Mouse (Mus musculus) layer of hippocampus, postnatal 36 days (tissue): ENCODE data around the gene Rpl27. TPM values are rescaled to one million over a fixed set of nuclear protein-coding genes. Genes with fewer than 3 reads are reported as not detected.
A peak's percentile ranks its signal among the peaks of the same experiment; 100 is the strongest.
"Not testable (repeated sequence)": the region's sequence is repeated elsewhere in the genome, so short reads cannot be mapped to it uniquely, and the experiment has no call there.

Experiments
- DNase-seq, 2 experiments: peaks; one replicate each; pipeline ENCODE4 v3.0.0; 2022
- total RNA-seq, 2 experiments: library from RNA; stranded (reverse); gene quantifications; 2 replicates each; pipeline ENCODE4 v1.2.3; 2021

Rpl27 gene
- total RNA-seq, 2 experiments from 2014 or later: 28.5 to 39.7 TPM

DNA sequence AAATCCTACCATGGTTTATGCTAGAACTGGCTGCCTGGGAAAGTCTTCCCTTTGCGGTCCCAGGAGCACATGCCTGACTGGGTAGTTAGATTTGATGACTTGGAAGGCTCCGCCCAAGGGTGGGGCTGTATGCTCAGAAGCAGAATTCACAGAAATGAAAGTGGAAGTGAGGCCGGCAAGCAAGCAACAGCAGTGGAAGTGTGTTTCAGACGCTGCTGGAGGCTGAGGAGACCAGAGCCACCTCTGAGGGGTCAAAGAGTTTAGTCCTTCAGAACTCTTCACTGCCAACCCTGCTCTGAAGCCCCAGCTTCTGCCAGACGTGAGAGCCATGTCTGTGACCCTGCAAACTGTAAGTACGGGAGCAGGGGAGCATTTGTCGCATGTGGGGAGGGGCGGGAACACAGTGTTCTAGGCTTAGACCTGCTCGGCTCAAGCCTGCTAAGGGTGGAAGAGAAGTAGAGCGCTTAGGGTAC, 6.2 kb downstream of the Rpl27 start, which contains the start of gene Ifi35:
Gene Ifi35, plus strand, starts transcription at position 134 of the 473 bp plus-strand sequence.
- no peak for DNase-seq

DNA sequence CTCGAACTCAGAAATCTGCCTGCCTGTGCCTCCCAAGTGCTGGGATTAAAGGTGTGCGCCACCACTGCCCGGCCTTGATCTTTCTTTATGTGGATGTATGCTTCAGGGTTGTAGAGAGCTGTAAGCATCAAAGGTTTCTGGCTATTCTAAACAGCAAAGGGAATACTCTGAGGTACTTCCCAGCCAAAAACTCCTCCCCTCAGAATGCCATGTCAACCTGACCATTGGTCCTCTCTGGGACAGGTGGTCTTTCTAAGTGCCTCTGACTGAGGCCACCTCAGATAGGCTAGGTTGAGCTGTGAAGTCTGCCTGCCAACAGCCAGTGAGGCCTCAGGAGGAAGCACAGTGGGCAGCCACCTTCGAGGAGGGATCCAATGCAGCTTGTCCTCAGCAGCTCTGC, 6.8 kb downstream of the Rpl27 start:
- DNase-seq: no peak

DNA sequence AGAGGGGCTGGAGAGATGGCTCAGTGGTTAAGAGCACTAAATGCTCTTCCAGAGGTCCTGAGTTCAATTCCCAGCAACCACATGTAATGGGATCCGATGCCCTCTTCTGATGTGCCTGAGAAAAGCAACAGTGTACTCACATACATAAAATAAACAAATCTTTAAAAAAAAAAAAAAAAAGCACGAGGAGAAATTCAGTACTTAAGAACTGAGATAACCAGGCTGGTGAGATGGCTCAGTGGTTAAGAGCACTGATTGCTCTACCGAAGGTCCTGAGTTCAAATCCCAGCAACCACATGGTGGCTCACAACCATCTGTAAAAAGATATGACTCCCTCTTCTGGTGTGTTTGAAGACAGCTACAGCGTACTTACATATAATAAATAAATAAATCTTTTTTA, 7.5 kb downstream of the Rpl27 start:
- not testable (repeated sequence) for DNase-seq

DNA sequence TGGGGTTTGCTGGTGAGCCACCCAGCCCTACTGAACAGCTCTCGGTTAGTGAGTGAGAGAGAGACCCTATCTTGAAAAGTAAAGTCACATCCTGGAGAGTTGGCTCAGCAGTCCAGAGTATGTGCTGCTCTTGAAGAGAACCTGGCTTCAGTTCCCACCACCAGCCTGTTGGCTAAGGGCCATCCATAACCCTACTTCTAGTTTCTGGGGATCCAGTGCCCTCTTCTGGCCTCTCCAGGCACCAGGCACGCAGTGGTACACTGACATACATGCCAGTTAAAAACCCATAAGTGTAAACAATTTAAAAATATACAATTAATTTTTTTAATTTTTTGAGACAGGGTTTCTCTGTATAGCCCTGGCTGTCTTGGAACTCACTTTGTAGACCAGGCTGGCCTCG, 8.3 kb downstream of the Rpl27 start:
- no peak for DNase-seq

DNA sequence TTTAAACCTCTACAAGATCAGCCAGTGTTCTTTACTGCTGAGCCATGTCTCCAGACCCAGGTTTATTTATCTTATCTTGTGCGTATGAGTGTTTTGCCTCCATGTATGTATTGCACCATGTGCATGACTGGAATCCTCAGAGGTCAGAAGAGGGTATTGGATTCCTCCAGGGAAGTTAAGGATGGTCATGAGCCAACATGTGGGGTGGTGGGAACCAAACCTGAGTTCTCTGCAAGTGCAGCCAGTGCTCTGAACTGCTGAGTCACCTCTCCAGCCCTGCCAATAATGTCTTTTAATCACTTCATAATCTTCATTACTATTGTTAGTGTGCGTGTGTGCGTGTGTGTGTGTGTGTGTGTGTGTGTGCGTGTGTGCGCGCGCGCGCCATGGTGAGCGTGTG, 9.4 kb downstream of the Rpl27 start:
- no peak for DNase-seq

DNA sequence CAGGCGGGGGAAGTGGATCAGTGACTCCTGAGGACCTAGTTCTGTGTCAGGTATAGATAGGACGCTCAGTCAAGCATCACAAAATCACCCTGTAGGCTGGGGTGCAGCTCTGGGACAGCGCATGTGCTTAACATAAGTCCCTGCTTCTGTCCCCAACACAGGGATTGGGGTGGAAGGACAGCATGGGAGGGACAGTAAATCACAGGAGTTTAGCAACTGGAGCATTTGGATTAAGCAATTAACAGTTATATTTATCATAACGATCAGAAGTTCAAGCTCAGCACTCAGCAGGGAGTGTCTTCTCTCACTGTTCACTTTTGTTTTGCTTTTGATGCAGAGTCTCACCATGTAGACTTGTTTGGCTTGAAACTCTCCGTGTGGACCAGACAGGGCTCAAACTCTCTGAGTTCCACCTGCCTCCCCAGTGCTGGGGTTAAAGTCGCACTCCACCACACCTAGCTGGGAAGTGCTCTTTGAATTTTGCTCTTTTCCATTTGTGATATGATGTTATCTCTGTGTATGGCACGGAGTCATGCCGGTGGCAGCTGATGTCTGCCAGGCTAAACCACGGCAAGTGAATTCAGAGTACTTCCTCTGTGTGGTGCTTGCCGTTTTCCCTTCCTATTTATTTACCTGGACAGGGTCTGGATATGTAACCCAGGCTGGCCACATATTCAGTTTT, 10.1 kb downstream of the Rpl27 start:
- no peak for DNase-seq

DNA sequence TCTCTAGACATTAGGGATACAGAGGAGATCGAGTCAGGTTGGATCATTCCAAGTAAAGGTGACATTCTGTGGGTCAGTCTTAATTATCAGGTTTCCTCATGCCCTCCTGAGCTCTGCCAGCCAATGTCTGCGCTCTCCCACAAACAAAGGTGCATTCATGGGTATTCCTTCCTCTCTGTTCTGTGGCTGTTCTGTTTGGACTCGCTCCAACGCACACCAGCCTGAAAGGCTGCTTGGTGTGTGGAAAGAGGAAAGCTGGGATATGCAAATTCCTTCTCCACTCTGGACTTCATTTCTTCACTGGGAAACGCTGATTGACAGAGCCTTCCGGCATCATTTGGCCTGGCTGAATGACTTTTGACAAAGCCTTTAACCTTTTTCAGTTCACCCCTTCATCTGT, 12.6 kb downstream of the Rpl27 start:
- DNase-seq: no peak

DNA sequence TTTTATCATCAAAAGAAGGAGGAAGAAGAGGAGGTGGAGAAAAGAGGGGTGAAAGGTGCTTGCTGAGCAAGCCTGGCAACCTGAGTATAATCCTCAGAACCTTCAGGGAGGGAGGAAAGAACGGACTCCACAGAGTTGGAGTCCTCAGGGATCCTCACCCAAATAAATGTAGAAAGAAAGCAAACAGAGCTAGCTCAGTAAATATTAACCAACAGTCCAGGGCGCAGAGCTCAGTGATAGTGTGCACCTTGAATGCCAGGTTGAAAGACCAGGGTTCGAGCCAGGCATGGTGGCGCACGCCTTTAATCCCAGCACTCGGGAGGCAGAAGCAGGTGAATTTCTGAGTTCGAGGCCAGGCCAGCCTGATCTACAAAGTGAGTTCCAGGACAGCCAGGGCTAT, 13.5 kb downstream of the Rpl27 start:
- DNase-seq: no peak

DNA sequence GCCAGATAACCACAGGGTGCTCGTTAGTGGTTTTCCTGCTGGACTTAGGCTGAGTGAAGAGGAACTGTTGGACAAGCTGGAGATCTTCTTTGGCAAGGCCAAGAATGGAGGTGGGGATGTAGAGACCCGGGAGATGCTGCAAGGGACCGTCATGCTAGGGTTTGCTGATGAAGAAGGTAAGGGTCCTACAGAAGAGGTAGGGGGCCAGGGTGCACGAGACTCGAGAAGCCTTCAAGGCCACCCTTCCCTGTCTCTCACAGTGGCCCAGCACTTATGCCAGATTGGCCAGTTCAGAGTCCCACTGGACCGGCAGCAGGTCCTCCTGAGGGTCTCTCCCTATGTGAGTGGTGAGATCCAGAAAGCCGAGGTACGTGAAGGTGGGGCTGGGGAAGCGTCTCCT, 15.5 kb downstream of the Rpl27 start:
- no peak for DNase-seq

DNA sequence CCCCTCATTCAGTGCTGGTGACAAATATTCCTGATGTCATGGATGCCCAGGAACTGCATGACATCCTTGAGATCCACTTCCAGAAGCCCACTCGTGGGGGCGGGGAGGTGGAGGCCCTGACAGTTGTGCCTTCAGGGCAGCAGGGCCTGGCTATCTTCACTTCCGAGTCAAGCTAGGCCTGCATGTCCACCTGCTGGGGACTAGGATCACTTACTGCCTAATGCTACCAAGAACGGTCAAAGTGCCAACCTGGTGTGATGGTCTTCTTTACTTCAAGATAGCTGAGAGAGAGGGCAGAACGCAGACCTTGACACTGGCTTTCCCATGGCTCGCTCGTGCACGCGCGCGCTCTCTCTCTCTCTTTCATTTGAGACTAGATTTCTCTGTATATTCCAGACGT, 16.1 kb downstream of the Rpl27 start:
- DNase-seq: no peak

DNA sequence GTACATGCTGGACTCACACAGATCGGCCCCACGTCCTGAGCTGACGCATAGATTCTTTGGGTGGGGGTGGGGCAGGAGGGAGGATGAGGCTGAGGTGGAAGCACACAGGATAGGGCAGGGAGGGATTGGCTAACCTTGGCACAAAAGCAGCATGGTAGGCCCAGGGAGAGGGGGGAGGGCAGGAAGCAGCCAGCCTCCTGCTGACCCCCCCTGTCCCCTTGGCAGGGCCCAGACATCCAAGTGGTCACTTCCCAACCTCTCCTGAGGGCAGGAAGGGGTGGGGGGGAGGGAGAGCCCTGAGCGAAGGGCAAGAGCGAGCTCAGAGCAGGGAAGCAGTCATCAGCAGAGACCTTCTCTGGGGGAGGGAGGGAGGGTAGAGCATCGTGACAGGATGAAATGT, 17.6 kb downstream of the Rpl27 start:
- DNase-seq: no peak

DNA sequence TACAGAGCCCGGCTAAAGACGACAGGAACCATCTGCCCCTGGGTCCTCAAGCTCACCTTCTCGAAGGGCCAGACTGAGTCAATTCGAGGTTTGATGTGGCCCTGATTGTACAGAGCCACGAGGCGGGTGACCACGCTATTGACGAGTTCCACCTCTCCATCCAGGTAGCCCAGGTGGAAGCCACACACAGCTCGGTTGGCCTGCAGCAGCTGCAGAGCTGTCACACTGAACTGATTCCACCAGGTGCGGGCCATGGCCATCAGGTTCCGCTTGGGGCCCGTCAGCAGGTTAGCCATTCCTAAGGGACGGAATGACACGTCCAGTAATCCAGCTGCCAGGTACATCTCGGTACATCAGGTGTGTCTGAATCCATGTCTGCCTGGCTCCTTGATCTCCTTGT, 18.2 kb downstream of the Rpl27 start:
- no peak for DNase-seq

DNA sequence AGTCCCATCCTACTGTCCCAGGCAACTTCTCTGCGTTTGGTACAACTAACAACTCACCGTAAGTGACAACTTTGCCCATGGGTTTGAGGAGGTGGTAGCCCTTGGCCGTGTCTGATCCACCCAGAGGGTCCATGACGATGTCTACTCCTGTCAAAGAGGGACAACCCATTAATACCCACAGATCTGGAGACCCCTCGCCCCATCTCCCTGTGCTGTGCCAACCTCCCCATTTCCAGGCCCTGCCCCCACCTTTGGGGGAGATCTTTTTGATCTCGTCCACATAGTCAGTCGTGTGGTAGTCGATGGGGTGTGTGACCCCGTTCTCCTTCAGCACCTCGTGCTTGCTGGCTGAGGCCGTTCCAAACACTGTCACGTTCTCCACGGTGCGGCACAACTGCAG, 20.0 kb downstream of the Rpl27 start:
- DNase-seq: no peak

DNA sequence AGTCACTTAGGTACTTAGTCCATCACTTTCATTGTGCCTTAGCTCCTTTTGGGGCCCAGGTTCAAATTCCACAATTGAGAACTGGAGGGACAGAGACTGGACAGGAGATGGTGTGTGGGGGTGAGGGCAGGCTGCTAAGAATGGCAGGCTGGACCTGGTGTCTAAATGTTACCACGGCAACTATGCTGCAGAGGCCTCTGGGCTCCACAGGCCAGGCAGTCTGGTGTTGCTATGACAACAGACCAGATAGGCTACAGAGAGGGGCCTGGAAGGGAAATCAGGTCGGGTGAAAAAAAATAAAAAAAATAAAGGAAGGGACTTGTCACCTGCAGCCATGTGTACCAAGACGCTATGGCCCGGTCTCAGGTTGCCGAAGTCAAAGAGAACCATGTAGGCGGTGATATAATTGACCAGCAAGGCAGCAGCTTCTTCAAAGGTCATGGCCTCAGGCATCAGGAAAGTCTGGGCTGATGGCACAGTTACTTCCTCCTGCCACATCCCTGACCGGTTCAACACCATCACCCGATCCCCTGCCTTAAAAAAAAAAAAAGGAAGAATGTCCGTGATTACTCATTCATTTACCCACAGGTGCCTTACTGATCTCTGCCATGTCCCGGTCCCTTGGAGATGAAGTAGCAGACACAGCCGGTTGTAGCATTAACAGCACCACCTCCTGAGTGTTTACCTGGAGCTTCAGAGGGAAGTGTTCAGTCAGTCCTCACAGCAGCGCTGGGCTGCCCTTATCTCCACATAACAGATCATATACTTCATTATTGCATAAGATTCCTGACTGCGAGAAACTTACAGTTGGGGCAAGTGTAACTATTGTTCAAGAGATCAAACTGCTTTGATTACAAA, 20.7 kb downstream of the Rpl27 start:
- no peak for DNase-seq

DNA sequence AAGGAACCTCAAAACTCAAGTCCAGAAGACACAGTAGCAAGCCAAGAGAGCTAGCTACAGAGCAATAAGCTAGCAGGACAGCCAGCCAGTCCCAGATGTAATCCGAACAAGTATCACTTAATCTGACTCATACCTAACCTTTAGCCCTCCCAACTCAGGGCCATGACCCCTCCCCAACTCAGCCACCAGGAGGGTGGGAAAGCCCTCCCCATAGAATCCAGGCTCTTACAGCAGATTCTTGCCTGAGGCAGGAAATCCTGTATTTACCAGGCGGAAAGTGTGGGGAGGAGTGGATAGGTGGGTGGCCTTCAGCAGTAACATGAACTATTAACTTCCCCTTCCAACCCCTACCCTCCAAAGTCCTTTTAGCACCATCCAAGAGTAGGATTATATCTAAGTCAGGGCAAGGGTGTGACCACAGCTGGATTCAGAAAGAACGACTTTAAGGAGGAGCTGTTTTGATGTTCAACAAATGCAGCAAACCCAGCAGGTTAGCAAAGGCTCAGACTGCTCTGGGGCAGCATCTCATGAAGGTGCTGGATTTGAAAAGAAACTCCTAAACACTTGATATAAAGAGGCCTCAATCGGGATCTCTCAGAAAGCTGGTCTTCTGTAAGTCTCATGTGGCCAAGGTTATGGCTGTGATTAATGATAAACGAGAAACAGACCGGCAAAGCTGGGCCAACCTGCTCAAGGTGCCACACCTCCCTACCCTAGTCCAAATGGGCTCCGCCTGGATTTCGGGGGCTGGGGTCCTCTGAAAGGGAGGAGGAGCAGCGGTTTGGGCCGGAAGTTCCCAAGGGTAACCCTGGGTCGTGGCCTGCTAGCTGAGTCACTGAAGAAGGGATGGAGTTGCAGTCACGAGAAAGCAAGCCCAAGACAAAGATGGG, 22.4 kb downstream of the Rpl27 start, which contains the start of gene Rnd2:
Gene Rnd2, plus strand, starts transcription at position 789 of the 890 bp plus-strand sequence.
- DNase-seq: no peak

DNA sequence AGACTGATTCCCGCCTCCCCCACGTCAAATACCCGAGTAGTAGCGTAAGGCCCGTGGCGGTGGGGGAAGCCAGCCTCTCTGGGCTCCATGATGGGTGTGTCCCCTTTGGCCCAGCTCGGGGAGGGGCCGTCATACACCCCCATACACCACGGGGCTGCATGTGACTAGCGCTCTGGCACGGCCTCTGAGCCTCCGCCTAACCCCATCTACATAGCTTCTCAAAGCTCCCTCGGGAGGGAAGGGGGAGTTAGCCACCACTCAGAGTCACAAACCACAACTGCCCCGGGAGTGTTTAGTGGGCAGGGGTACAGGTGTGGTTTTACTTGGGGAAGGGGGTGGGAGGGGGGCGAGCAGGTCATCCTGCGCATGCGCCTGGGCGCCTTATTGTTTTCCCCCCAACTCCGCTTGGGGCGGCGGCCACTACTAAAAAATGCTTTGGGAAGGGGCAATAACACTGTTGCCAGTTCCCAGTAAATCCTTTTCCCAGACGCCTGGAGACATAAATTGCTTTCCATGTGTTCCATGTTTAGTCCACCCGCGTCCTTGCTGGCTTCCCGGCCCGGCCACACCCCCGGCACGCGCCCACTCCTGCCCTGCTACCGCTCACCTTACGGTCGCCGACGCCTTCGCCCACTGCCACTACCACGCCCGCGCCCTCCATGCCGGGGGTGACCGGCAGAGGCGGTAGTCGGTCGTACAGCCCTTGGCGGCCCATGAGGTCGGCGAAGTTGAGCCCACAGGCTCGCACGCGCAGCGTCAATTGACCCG, 23.2 kb downstream of the Rpl27 start:
- no peak for DNase-seq

DNA sequence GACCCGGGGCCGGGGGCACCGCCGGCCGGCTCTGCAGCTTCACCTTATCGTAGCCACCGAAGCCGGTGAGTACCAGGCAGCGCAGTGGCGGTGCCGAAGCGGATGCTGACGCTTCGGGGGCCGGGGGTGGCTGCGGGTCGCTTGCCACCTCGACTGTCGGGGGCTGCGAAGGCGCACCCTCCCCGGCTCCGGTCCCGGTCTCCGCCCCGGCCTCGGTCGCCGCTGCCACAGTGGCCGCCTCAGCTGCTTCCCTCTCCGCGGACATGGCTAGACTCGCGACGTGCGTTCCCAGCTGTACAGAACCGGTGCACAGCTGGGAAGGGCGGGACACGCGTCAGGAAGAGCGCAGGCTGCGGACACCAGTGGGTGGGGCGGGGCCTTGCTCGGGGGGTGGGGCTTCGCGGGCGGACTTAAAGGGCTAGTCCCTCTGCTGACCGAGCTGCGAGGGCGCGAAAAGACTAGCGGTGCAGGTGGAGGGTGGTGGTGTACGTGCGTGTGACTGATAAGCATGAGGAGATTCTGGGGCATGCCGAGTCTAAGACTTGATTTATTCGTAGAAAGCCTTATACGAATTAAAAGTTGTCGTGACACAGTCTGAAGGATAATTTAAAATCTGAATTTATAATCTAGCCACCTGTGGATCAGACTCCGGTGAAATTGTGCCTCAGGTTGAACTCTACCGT, 23.9 kb downstream of the Rpl27 start, which contains the start of gene Vat1:
Gene Vat1, minus strand, starts transcription at position 362 of the 683 bp plus-strand sequence.
- DNase-seq: peak; percentile 38

DNA sequence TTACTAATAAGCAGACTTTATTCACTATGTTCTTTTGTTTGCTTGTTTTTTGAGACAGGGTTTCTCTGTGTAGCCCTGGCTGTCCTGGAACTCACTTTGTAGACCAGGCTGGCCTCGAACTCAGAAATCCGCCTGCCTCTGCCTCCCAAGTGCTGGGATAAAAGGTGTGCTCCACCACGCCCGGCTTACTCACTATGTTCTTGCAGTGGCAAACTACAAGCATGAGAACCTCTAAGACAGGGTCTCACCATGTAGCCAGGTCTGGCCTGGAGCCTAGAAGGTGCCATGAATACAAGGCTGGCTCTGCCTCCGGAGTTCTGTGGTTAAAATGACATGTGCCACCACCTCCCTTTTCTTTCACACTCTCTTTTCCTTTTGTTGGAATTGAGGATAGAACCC, 24.5 kb downstream of the Rpl27 start:
- DNase-seq: not testable (repeated sequence)

DNA sequence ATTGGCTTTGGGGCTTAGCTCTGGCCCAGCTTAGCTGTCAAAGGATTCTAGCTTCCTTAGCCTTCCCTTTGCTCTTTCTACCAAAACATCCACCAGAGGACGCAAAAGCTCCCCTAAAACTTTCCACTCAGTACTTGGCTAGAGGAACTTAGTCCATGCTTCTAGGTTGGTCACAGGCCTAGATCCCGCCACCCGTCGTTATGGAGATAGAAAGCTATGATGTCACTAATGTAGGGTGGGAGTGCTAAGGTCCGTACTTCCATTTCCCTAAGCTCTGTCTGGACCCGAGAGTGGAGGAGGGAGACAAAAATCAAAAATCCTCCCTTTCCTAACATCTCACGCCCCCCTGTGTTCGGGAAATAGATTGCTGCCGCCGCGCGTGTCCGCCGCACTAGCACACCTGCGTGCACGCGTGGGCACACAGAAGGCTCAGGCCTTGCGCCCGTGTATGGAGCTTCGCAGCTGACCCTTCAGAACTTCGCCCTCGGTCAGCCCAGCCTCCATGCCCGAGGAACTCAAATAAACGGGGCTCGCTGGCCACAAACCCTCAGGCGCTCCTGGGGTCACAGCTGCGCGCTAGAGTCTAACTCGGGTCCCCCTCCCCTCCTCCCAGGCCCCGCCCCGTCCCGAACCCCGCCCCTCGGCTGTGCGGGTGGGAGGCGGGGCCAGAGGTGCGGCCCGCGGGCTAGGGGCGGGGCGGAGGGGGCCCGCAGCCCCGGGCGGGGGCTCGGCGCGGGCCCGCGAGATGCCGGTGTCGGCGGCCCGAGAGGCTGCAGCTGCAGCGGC, 25.6 kb downstream of the Rpl27 start:
- DNase-seq: peak; percentile 62 to 66

DNA sequence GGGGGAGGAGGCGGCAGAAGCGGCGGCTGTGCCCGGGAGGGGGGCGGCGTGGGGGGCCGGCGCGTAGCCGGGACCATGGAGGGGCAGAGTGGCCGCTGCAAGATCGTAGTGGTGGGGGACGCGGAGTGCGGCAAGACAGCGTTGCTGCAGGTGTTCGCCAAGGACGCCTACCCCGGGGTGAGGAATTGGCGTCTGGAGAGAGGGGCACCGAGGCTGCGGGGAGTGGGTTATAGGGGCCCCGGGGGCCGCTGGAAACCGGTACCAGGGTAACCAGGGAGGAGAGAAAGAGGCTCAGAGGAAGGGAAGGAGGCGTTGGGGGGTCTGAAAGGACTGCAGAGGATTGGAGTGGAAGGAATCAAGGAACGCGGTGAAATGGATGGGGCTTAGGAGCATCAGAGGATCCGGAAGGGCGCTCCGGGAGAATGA, 26.2 kb downstream of the Rpl27 start:
- DNase-seq: peak; percentile 31 to 32
